Mouse (Mus musculus) hindbrain, embryonic 16.5 days (tissue): ENCODE data around the gene Diaph2. TPM values are rescaled to one million over a fixed set of nuclear protein-coding genes. Genes with fewer than 3 reads are reported as not detected.
"Not testable (repeated sequence)": the region's sequence is repeated elsewhere in the genome, so short reads cannot be mapped to it uniquely, and the experiment has no call there.

ENCODE experiments used
- ATAC-seq: fragments of 200-750 bp; cut with Nextera tagmentation; 2 replicates; pipeline ENCODE4 v1.8.0; 2017; ENCODE audit warnings: moderate TSS enrichment, moderate library complexity
- H3K27ac ChIP-seq: fragments of 300-500 bp; sonication (generic); 2 replicates; pipeline ENCODE4 v1.5.1; 2014; ENCODE audit warnings: low read depth, mild to moderate bottlenecking, control low read depth, low read length, moderate library complexity
- H3K27me3 ChIP-seq: fragments of 300-500 bp; sonication (generic); replicated peaks from 2 replicates; pipeline ENCODE4 v1.6.1; 2014; ENCODE audit warnings: low read length; ENCODE audit not compliant: control insufficient read depth, insufficient read depth
- H3K36me3 ChIP-seq: fragments of 300-500 bp; sonication (generic); 2 replicates; pipeline ENCODE4 v1.6.1; 2014; ENCODE audit warnings: mild to moderate bottlenecking, low read length, moderate library complexity, mixed read lengths; ENCODE audit not compliant: control insufficient read depth, insufficient read depth
- H3K4me1 ChIP-seq: fragments of 300-500 bp; sonication (generic); 2 replicates; pipeline ENCODE4 v1.6.1; 2014; ENCODE audit warnings: low read depth, low read length; ENCODE audit not compliant: control insufficient read depth, insufficient read depth
- H3K4me2 ChIP-seq: fragments of 300-500 bp; sonication (generic); 2 replicates; pipeline ENCODE4 v1.6.1; 2014; ENCODE audit warnings: mild to moderate bottlenecking, low read length, control low read depth, moderate library complexity
- H3K4me3 ChIP-seq: fragments of 300-500 bp; sonication (generic); 2 replicates; pipeline ENCODE4 v1.5.1; 2014; ENCODE audit warnings: mild to moderate bottlenecking, low read length, control low read depth, moderate library complexity
- H3K9ac ChIP-seq: fragments of 300-500 bp; sonication (generic); 2 replicates; pipeline ENCODE4 v1.6.1; 2014; ENCODE audit warnings: low read depth, mild to moderate bottlenecking, control low read depth, low read length, moderate library complexity
- H3K9me3 ChIP-seq: fragments of 300-500 bp; sonication (generic); 2 replicates; pipeline ENCODE4 v1.6.1; 2014; ENCODE audit warnings: mild to moderate bottlenecking, low read length, moderate library complexity; ENCODE audit not compliant: control insufficient read depth
- WGBS: fragments of 180-500 bp; shearing (Covaris S2); extraction: QIAGEN DNeasy Blood & Tissue Kit; methylation state at CpG from one replicate; pipeline ENCODE4 v1.1.7; 2014; 5-methylcytosine and 5-hydroxymethylcytosine counted together
- polyA plus RNA-seq: library from polyadenylated mRNA; unstranded; fragments of >200 nt; fragmentation: Nextera tagmentation; extraction: Ambion mirVana; gene quantifications from 2 replicates; pipeline ENCODE4 v1.2.1, GENCODE M21; 2015

Diaph2 gene
- polyA plus RNA-seq, 1 experiment from 2014 or later = 2.9 TPM

- no peaks in the 10 kb centered on the region for H3K27me3 ChIP-seq
- H3K9me3 ChIP-seq = no peaks in the 10 kb centered on the region
- ATAC-seq = no peak
- WGBS = 74% methylated on average over 1 of the region's 1 CpGs
- H3K4me2 ChIP-seq = no peak overlapping the region
- H3K36me3 ChIP-seq = no peaks in the 10 kb centered on the region
- H3K27ac ChIP-seq = no peak overlapping the region
- H3K4me3 ChIP-seq = no peak overlapping the region
- H3K9ac ChIP-seq = no peak overlapping the region
- no peaks in the 10 kb centered on the region for H3K4me1 ChIP-seq
Measured at GRCm38 (mm10) chrX:129776761-129777160, 27.2 kb downstream of the Diaph2 start.

GRCm38 (mm10) chrX:129777404-129777962, 27.9 kb downstream of the Diaph2 start:
- Histone ChIP-seq H3K27me3 (no peaks in the 10 kb centered on the region), H3K36me3 (no peaks in the 10 kb centered on the region), H3K9ac (no peak overlapping the region), H3K4me1 (no peaks in the 10 kb centered on the region), H3K27ac (no peak overlapping the region), H3K4me3 (no peak overlapping the region), H3K9me3 (no peaks in the 10 kb centered on the region), H3K4me2 (no peak overlapping the region)
- no peak for ATAC-seq
- 87% methylated on average over 4 of the region's 4 CpGs for WGBS

DNA sequence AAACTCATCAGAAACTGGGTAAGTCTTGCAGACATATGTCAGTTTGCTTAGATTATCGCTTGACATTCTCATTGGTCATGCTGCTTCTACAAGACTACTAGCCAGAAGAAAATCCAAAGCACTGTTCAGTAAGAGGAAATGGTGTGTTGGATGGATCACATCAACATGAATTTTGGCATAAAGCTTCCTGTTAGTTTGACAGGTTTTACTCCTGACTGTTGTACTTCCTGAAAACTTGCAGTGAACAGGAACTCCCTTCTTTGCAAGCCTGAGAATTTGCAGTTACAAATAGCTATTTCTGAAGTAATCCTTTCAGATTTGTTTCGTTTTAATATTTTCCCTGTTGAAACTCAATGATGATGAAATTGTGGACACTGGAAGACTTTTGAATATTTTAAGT, 32.3 kb downstream of the Diaph2 start:
- Histone ChIP-seq H3K27me3 (no peaks in the 10 kb centered on the region), H3K27ac (no peak overlapping the region), H3K9ac (no peak overlapping the region), H3K4me3 (no peak overlapping the region), H3K4me2 (no peak overlapping the region), H3K9me3 (no peaks in the 10 kb centered on the region), H3K4me1 (no peaks in the 10 kb centered on the region), H3K36me3 (no peaks in the 10 kb centered on the region)
- ATAC-seq = no peak
- 82% methylated on average over 2 of the region's 2 CpGs for whole genome bisulfite sequencing

- no peaks in the 10 kb centered on the region for H3K36me3 ChIP-seq
- no peaks in the 10 kb centered on the region for H3K27me3 ChIP-seq
- no peaks in the 10 kb centered on the region for H3K9me3 ChIP-seq
- no peak for ATAC-seq
- H3K27ac ChIP-seq = no peak overlapping the region
- no peak overlapping the region for H3K4me2 ChIP-seq
- WGBS = 85% methylated on average over 5 of the region's 5 CpGs
- H3K9ac ChIP-seq = no peak overlapping the region
- no peaks in the 10 kb centered on the region for H3K4me1 ChIP-seq
- H3K4me3 ChIP-seq = no peak overlapping the region
Measured at GRCm38 (mm10) chrX:129784062-129784461, 34.5 kb downstream of the Diaph2 start.

DNA sequence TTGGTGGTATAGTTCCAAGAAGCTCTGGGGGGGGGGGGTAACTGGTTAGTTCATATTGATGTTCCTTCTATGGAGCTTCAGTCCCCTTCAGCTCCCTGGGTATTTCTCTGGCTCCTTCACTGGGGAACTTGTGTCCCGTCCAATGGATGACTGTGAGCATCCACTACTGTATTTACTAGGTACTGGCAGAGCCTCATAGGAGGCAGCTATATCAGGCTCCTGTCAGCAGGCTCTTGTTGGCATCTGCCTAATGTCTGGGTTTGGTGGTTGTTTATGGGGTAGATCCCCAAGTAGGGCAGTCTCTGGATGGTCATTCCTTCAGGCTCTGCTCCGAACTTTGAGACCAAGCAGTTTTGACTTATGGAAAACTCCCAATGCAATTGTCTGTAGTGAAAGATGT, 50.4 kb downstream of the Diaph2 start:
- 88% methylated on average over 2 of the region's 2 CpGs for WGBS
- not testable (repeated sequence) for H3K4me3 ChIP-seq, H3K36me3 ChIP-seq, H3K4me1 ChIP-seq, H3K27ac ChIP-seq, ATAC-seq, H3K27me3 ChIP-seq, H3K4me2 ChIP-seq, H3K9ac ChIP-seq, H3K9me3 ChIP-seq

DNA sequence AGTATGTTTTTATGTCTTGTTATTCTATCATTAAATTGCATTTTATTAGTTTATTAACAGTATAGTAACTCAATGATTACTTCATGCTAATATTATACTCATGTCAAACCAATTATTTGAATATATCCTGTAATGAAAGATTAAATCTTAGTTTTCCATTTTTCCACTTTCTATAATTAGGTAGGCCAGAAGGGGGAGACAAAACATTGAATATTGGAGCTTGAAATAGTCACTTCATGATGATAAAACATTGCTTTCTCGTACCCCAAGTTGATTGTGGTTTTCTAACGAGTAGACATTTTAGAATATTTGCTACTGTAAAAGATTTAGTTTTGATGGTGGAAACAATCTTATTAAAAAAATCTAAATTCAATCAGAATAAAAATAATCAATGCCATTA, 82.4 kb downstream of the Diaph2 start:
- 37% methylated on average over 2 of the region's 2 CpGs for WGBS
- Histone ChIP-seq H3K36me3 (no peaks in the 10 kb centered on the region), H3K4me2 (no peak overlapping the region), H3K27ac (no peak overlapping the region), H3K27me3 (no peaks in the 10 kb centered on the region), H3K9ac (no peak overlapping the region), H3K4me1 (no peaks in the 10 kb centered on the region), H3K9me3 (no peaks in the 10 kb centered on the region), H3K4me3 (no peak overlapping the region)
- ATAC-seq = no peak

DNA sequence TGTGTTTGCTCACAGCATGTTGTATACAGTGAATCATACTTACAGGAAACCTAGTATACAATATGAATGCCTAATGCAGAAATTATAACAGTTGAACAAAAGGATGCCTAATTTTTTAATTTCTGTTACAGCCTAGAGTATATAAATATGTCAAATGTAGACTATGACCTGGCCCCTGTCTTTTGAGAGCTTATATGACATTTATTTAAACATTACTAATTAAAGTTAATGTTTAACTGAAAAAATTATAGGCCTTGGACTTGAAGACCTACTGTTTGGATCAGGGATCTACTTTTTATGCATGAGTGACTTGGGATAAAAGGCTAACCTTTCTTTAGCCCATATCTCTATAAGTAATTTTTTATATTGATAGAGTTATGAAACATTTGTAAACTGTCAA, 84.3 kb downstream of the Diaph2 start:
- Histone ChIP-seq H3K4me3 (no peak overlapping the region), H3K9me3 (no peaks in the 10 kb centered on the region), H3K36me3 (no peaks in the 10 kb centered on the region), H3K4me1 (no peaks in the 10 kb centered on the region), H3K4me2 (no peak overlapping the region), H3K9ac (no peak overlapping the region), H3K27ac (no peak overlapping the region), H3K27me3 (no peaks in the 10 kb centered on the region)
- ATAC-seq = no peak

DNA sequence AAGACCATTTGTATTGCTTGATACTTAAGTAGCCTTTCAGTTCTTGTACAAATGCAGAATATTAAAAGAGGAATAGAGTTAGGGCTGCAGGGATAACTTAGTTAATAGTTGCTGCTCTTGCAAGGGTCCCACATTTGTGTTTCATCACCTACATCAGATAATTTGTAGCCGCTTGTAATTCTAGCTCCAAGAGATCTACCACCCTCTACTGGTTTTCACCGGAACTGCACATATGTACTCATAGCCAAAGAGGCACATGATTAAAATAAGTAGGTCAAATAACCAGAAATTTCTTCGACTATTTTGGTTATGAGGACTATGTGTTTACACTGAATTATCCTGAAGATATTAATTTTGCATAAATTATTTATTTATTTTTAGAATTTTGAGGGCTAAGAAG, 134.9 kb downstream of the Diaph2 start:
- 21% methylated on average over 3 of the region's 3 CpGs for WGBS
- Histone ChIP-seq H3K9ac (no peak overlapping the region), H3K9me3 (no peaks in the 10 kb centered on the region), H3K4me1 (no peaks in the 10 kb centered on the region), H3K27ac (no peak overlapping the region), H3K27me3 (no peaks in the 10 kb centered on the region), H3K4me3 (no peak overlapping the region), H3K4me2 (no peak overlapping the region), H3K36me3 (no peaks in the 10 kb centered on the region)
- ATAC-seq = no peak

DNA sequence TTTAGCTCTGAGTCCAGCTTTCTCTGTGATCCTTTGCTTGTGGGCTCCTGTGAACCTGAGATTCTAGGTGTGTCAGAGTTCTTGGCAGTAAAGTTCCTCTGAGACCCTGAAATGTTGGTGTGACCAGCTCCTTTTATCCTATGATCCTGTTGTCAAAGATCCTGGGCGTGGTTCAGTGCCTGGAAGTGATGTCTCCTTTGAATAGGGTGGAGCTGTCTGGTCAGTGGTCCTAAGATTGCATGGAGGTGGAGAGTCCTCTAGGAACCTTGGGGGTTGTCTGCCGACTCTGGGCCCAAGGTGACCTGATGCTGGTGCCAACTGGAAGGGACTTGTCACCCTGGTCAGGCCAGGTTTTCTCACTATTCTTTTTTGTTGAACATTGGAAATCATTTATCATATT, 176.3 kb downstream of the Diaph2 start:
- Histone ChIP-seq H3K4me2 (no peak overlapping the region), H3K36me3 (no peaks in the 10 kb centered on the region), H3K9me3 (no peaks in the 10 kb centered on the region), H3K4me3 (no peak overlapping the region), H3K27me3 (no peaks in the 10 kb centered on the region), H3K27ac (no peak overlapping the region), H3K4me1 (no peaks in the 10 kb centered on the region), H3K9ac (no peak overlapping the region)
- 100% methylated on average over 2 of the region's 2 CpGs for WGBS
- ATAC-seq = no peak

DNA sequence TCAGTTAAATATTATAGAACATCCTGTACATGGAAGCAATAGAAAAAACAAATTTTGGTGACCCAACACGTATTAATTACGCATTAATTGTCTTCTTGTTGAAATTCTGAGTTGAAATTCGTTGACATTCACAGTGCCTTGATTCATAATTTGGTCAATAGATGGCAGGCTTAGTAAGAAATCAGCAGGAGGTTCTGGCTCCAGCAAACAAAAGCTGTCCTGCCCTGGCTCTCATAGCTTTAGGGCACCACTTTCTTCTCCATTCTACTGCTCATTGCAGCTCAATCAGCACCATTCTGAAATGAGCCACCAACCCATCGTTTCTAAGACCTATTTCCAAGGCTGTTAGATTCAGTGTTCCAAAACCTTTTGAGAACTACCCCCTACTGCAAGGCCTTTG, 225.3 kb downstream of the Diaph2 start:
- H3K27ac ChIP-seq = no peak overlapping the region
- no peaks in the 10 kb centered on the region for H3K4me1 ChIP-seq
- no peaks in the 10 kb centered on the region for H3K9me3 ChIP-seq
- no peaks in the 10 kb centered on the region for H3K27me3 ChIP-seq
- H3K36me3 ChIP-seq = no peaks in the 10 kb centered on the region
- H3K9ac ChIP-seq = no peak overlapping the region
- no peak overlapping the region for H3K4me2 ChIP-seq
- WGBS = 62% methylated on average over 4 of the region's 4 CpGs
- H3K4me3 ChIP-seq = no peak overlapping the region
- no peak for ATAC-seq
